Mouse (Mus musculus): ENCODE results near the gene Rab3d.

Rab3d gene

GRCm38 (mm10) chr9:21918035-21918592 lies at the start of gene Rab3d:
Rab3d (minus strand) TSS chr9:21918192.
- peak; percentile 88 for DNase-seq

- no peak for DNase-seq
Observed at GRCm38 (mm10) chr9:21963417-21963816, 45.4 kb upstream of the Rab3d start, which contains the start of gene Epor. Epor (minus strand) TSS chr9:21963506.

GRCm38 (mm10) chr9:21962416-21963059 lies 44.5 kb upstream of the Rab3d start:
- peak; percentile 57 for DNase-seq

- no peak for DNase-seq
Observed at GRCm38 (mm10) chr9:21962010-21962409, 44.0 kb upstream of the Rab3d start.

- DNase-seq, result no peak
Observed at GRCm38 (mm10) chr9:21961366-21961980, 43.5 kb upstream of the Rab3d start.

GRCm38 (mm10) chr9:21960558-21961208 lies 42.7 kb upstream of the Rab3d start:
- no peak for DNase-seq

- no peak for DNase-seq
Observed at GRCm38 (mm10) chr9:21960135-21960534, 42.1 kb upstream of the Rab3d start.

- DNase-seq, result no peak
Observed at GRCm38 (mm10) chr9:21959244-21959643, 41.3 kb upstream of the Rab3d start.

GRCm38 (mm10) chr9:21958372-21958771 lies 40.4 kb upstream of the Rab3d start:
- DNase-seq, result no peak

GRCm38 (mm10) chr9:21955570-21956281 lies 37.7 kb upstream of the Rab3d start, which contains the start of gene Swsap1:
Swsap1 (plus strand) TSS chr9:21955755.
- DNase-seq, result peak; percentile 99

- no peak for DNase-seq
Observed at GRCm38 (mm10) chr9:21955225-21955569, 37.2 kb upstream of the Rab3d start.

- DNase-seq, result no peak
Observed at GRCm38 (mm10) chr9:21954635-21955034, 36.6 kb upstream of the Rab3d start.

GRCm38 (mm10) chr9:21953600-21953999 lies 35.6 kb upstream of the Rab3d start:
- no peak for DNase-seq

- no peak for DNase-seq
Observed at GRCm38 (mm10) chr9:21951977-21952376, 34.0 kb upstream of the Rab3d start.

- no peak for DNase-seq
Observed at GRCm38 (mm10) chr9:21950322-21950721, 32.3 kb upstream of the Rab3d start.

GRCm38 (mm10) chr9:21948790-21949189 lies 30.8 kb upstream of the Rab3d start:
- DNase-seq, result no peak

GRCm38 (mm10) chr9:21948146-21948545 lies 30.2 kb upstream of the Rab3d start:
- no peak for DNase-seq

GRCm38 (mm10) chr9:21947540-21948130 lies 29.6 kb upstream of the Rab3d start:
- DNase-seq, result no peak

GRCm38 (mm10) chr9:21944267-21944666 lies 26.3 kb upstream of the Rab3d start:
- no peak for DNase-seq

GRCm38 (mm10) chr9:21943638-21944037 lies 25.6 kb upstream of the Rab3d start:
- no peak for DNase-seq

GRCm38 (mm10) chr9:21943046-21943445 lies 25.1 kb upstream of the Rab3d start:
- no peak for DNase-seq

GRCm38 (mm10) chr9:21938234-21938855 lies 20.4 kb upstream of the Rab3d start:
- DNase-seq, result no peak

Data from cerebellum, adult 11 months (tissue).